Mouse (Mus musculus): ENCODE measurements around the gene Slc12a9.

GRCm38 (mm10) chr5:137381152-137381551 is 47.8 kb upstream of the Slc12a9 start:
- TF ChIP-seq POLR2A (IDR thresholded peaks at IDR 0.05; ENCODE audit: borderline replicate concordance, low read depth, low read length) = no peak
- peak; percentile 36; the same call in 1 of the 2 replicates for TF ChIP-seq CTCF (IDR thresholded peaks at IDR 0.05; ENCODE audit: low read depth, low read length)
